Mouse (Mus musculus) kidney, postnatal 0 days (tissue): Measurements from ENCODE around the gene Ccdc136. TPM values are rescaled to one million over a fixed set of nuclear protein-coding genes. Genes with fewer than 3 reads are reported as not detected.
"Not testable (repeated sequence)": the region's sequence is repeated elsewhere in the genome, so short reads cannot be mapped to it uniquely, and the experiment has no call there.

Experiments
- ATAC-seq: fragments of 200-750 bp; cut with Nextera tagmentation; replicated peaks from 2 replicates; pipeline ENCODE4 v1.8.0; 2017; ENCODE audit warnings: low read depth, moderate number of reproducible peaks, moderate TSS enrichment, moderate library complexity; ENCODE audit not compliant: low FRiP score
- DNase-seq: peaks from one replicate; pipeline ENCODE4 v3.0.0-alpha.2; 2016; ENCODE audit warnings: low spot score
- H3K27ac ChIP-seq: fragments of 300-500 bp; sonication (generic); 2 replicates; pipeline ENCODE4 v1.5.1; 2014; ENCODE audit warnings: mild to moderate bottlenecking
- H3K27me3 ChIP-seq: fragments of 300-500 bp; sonication (generic); 2 replicates; pipeline ENCODE4 v1.6.1; 2014; ENCODE audit warnings: low read length, mixed read lengths; ENCODE audit not compliant: insufficient read depth
- H3K36me3 ChIP-seq: fragments of 300-500 bp; sonication (generic); 2 replicates; pipeline ENCODE4 v1.6.1; 2014; ENCODE audit warnings: low read length, mixed read lengths; ENCODE audit not compliant: insufficient read depth
- H3K4me1 ChIP-seq: fragments of 300-500 bp; sonication (generic); replicated peaks from 2 replicates; pipeline ENCODE4 v1.6.1; 2014; ENCODE audit warnings: antibody characterized with exemption, low read length, mixed read lengths; ENCODE audit not compliant: insufficient read depth
- H3K4me2 ChIP-seq: fragments of 300-500 bp; sonication (generic); 2 replicates; pipeline ENCODE4 v1.6.1; 2014; ENCODE audit warnings: mild to moderate bottlenecking, low read length, moderate library complexity, mixed read lengths
- H3K4me3 ChIP-seq: fragments of 300-500 bp; sonication (generic); replicated peaks from 2 replicates; pipeline ENCODE4 v1.5.1; 2014; ENCODE audit warnings: low read depth, low read length
- H3K9ac ChIP-seq: fragments of 300-500 bp; sonication (generic); 2 replicates; pipeline ENCODE4 v1.6.1; 2014; ENCODE audit warnings: low read depth, low read length
- H3K9me3 ChIP-seq: fragments of 300-500 bp; sonication (generic); replicated peaks from 2 replicates; pipeline ENCODE4 v1.6.1; 2016; ENCODE audit warnings: low read length, inconsistent platforms, mixed read lengths
- CTCF ChIP-seq: IDR thresholded peaks from 2 replicates; pipeline ENCODE4 v1.5.1; 2016; ENCODE audit warnings: antibody characterized with exemption, low read depth, mild to moderate bottlenecking, moderate library complexity
- WGBS: fragments of 180-500 bp; shearing (Covaris S2); extraction: QIAGEN DNeasy Blood & Tissue Kit; methylation state at CpG from one replicate; pipeline ENCODE4 v1.1.7; 2014; 5-methylcytosine and 5-hydroxymethylcytosine counted together
- polyA plus RNA-seq: library from polyadenylated mRNA; unstranded; fragments of >200 nt; fragmentation: Nextera tagmentation; extraction: Ambion mirVana; gene quantifications from 2 replicates; pipeline ENCODE4 v1.2.1, GENCODE M21; 2015

Gene Ccdc136
- 12.1 and 13.8 TPM in 2 replicates for polyA plus RNA-seq

GRCm38 (mm10) chr6:29395910-29396713 lies at the start of gene Ccdc136:
Ccdc136 (plus strand) TSS chr6:29396309.
- peak within 1 kb of the TSS; percentile 69 for H3K4me3 ChIP-seq
- peak within 1 kb of the TSS; percentile 92 for H3K4me2 ChIP-seq
- peak within 1 kb of the TSS; percentile 56 for H3K9ac ChIP-seq
- H3K9me3 ChIP-seq = no peaks in the 10 kb centered on the region
- ATAC-seq (peak; percentile 89), DNase-seq (peak; percentile 73)
- no peaks in the 10 kb centered on the region for H3K4me1 ChIP-seq
- under 1% methylated on average over 29 of the region's 49 CpGs for WGBS
- no peak for TF ChIP-seq CTCF
- no peaks in the 10 kb centered on the region for H3K36me3 ChIP-seq
- no peaks in the 10 kb centered on the region for H3K27me3 ChIP-seq
- no peak within 1 kb of the TSS for H3K27ac ChIP-seq

GRCm38 (mm10) chr6:29346512-29346911 lies 49.6 kb upstream of the Ccdc136 start:
- WGBS = 95% methylated on average over 2 of the region's 2 CpGs
- H3K9ac ChIP-seq, H3K27me3 ChIP-seq, H3K36me3 ChIP-seq, DNase-seq, H3K27ac ChIP-seq, H3K4me1 ChIP-seq, H3K9me3 ChIP-seq, H3K4me3 ChIP-seq, ATAC-seq, H3K4me2 ChIP-seq: not testable (repeated sequence)

- DNase-seq (no peak), ATAC-seq (no peak)
- no peak for TF ChIP-seq CTCF
Measured at GRCm38 (mm10) chr6:29347189-29347588, 48.9 kb upstream of the Ccdc136 start.

GRCm38 (mm10) chr6:29347665-29348370 lies 48.3 kb upstream of the Ccdc136 start, which contains the start of gene Calu:
Calu (plus strand) TSS chr6:29348069.
- DNase-seq = peak; percentile 99
- H3K27ac ChIP-seq = peak within 1 kb of the TSS; percentile 83
- H3K4me1 ChIP-seq = 0 out of 2 replicates have a peak, but pooled peaks cover 3% of the 10 kb centered on the region
- H3K4me3 ChIP-seq = peak within 1 kb of the TSS; percentile 98
- H3K9me3 ChIP-seq = no peaks in the 10 kb centered on the region
- H3K4me2 ChIP-seq = peak within 1 kb of the TSS; percentile 62
- WGBS = under 1% methylated on average over 55 of the region's 55 CpGs
- no peak for TF ChIP-seq CTCF
- peak within 1 kb of the TSS; percentile 97 for H3K9ac ChIP-seq
- H3K36me3 ChIP-seq = no peaks in the 10 kb centered on the region
- H3K27me3 ChIP-seq = no peaks in the 10 kb centered on the region
- peak; percentile 100 for ATAC-seq

More at GRCm38 (mm10) chr6:29347189-29347588, 48.9 kb upstream of the Ccdc136 start:
- 38% methylated on average over 7 of the region's 7 CpGs for WGBS
- Histone ChIP-seq H3K36me3 (no peaks in the 10 kb centered on the region), H3K27me3 (no peaks in the 10 kb centered on the region), H3K9me3 (no peaks in the 10 kb centered on the region), H3K4me3 (peak overlapping the region; percentile 98), H3K4me2 (peak overlapping the region; percentile 60), H3K27ac (peak overlapping the region; percentile 83), H3K4me1 (0 out of 2 replicates have a peak, but pooled peaks cover 3% of the 10 kb centered on the region), H3K9ac (peak overlapping the region; percentile 97)

- H3K9me3 ChIP-seq = no peaks in the 10 kb centered on the region
- peak overlapping the region; percentile 83 for H3K27ac ChIP-seq
- 0 out of 2 replicates have a peak, but pooled peaks cover 3% of the 10 kb centered on the region for H3K4me1 ChIP-seq
- WGBS = under 1% methylated on average over 15 of the region's 15 CpGs
- H3K4me2 ChIP-seq = peak overlapping the region; percentile 62
- TF ChIP-seq CTCF = no peak
- DNase-seq (peak; percentile 60), ATAC-seq (no peak)
- peak overlapping the region; percentile 98 for H3K4me3 ChIP-seq
- no peaks in the 10 kb centered on the region for H3K27me3 ChIP-seq
- no peaks in the 10 kb centered on the region for H3K36me3 ChIP-seq
- peak overlapping the region; percentile 97 for H3K9ac ChIP-seq
Measured at GRCm38 (mm10) chr6:29348371-29348724, 47.8 kb upstream of the Ccdc136 start.

GRCm38 (mm10) chr6:29351613-29352012 lies 44.5 kb upstream of the Ccdc136 start:
- Histone ChIP-seq H3K36me3 (0 out of 2 replicates have a peak, but pooled peaks cover 4% of the 10 kb centered on the region), H3K27ac (no peak overlapping the region), H3K27me3 (no peaks in the 10 kb centered on the region), H3K4me1 (0 out of 2 replicates have a peak, but pooled peaks cover 3% of the 10 kb centered on the region), H3K4me3 (no peak overlapping the region), H3K9me3 (no peaks in the 10 kb centered on the region), H3K9ac (no peak overlapping the region), H3K4me2 (no peak overlapping the region)
- DNase-seq = no peak
- ATAC-seq = no peak
- TF ChIP-seq CTCF = peak; percentile 48
